Mouse (Mus musculus): ENCODE measurements around the gene Ado. TPM values are rescaled to one million over a fixed set of nuclear protein-coding genes. Genes with fewer than 3 reads are reported as not detected.
A peak's percentile ranks its signal among the peaks of the same experiment; 100 is the strongest.

Gene Ado
- polyA plus RNA-seq (2012; rRNA removed) = 11.6 and 14.1 TPM in 2 replicates

DNA sequence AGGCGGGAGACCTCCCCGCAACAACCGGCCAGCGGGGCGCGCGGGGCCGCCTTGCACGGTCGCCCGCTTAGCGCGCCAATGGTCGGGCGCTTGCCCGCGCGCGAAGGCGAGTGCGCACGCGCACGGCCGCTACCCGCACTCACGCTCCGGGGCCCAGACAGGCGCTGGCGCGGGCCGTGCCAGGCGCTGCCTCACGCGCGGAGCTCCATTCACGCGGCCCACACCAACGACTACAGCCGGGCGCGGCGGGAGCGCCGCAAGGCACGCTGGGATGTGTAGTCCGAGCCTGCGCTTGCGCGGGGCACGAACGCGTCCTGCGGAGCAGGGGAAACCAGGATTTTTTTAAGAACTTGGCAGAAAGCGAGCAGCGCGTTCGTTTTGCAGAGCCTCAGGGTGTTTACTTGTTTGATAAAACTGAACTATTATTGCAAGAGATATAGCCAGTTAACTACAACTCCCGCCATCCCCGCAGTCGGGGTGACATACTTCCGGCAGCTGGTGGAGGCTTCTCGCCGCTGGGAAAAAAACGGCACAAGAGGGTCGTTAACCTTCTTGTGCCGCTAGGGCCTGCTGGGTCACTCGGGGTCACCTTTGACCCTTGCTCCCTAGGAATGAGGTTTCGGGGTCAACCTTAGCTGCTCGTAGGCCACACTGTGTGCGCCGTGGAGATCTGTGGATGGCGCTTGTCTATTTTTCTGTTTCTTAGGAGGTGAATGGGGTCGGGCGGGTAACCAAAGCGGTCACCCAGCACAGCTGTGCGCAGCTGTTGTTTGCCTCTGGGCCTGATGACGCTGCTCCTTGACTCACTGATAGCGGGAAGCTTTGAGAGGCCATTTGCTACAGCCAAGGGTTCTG lies at the start of gene Ado:
Gene Ado (minus strand): TSS at position 79 of the 855 bp plus-strand sequence.
- under 1% methylated on average over 79 of the region's 79 CpGs for WGBS
- Histone ChIP-seq H3K4me1 (ENCODE audit: control insufficient read depth, insufficient read depth, low read length) (peaks cover 8% of the 10 kb centered on the region; the same call in 1 of the 2 replicates), H3K4me3 (replicated peaks; ENCODE audit: extremely low read depth, low read depth, low read length) (peak within 1 kb of the TSS; percentile 64)
- peak; percentile 74; the same call in 1 of the 2 replicates for TF ChIP-seq POLR2A (IDR thresholded peaks at IDR 0.05; ENCODE audit: borderline replicate concordance, extremely low read depth, low read depth, low read length)
- peak; percentile 28; the same call in 1 of the 2 replicates for TF ChIP-seq CTCF (IDR thresholded peaks at IDR 0.05; ENCODE audit: insufficient read depth, low read length)
- peak; percentile 91 for DNase-seq

DNA sequence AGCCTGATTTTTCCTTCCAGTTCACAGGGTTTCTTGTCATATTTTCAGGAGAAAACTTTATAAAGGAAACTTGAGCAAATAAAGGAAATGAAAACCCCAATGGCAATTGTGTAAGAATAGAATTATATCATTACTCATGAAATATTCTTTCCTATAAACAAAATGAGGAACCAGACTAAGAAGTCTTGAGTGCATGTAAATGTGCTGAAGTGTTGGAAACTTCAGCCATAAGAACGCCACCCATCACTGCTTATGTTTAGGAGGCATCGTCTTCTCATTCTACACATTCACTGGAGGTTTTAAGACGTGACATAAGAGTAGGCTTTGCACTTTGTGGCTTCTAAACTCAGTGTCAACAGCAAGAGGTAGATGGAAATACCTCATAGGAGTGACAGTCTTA lies 46.5 kb upstream of the Ado start:
- no peak for DNase-seq
- Histone ChIP-seq H3K4me1 (ENCODE audit: control insufficient read depth, insufficient read depth, low read length) (no peaks in the 10 kb centered on the region), H3K4me3 (replicated peaks; ENCODE audit: extremely low read depth, low read depth, low read length) (no peak overlapping the region)
- TF ChIP-seq CTCF (IDR thresholded peaks at IDR 0.05; ENCODE audit: insufficient read depth, low read length) (no peak), POLR2A (IDR thresholded peaks at IDR 0.05; ENCODE audit: borderline replicate concordance, extremely low read depth, low read depth, low read length) (no peak)
- WGBS = 74% methylated on average over 3 of the region's 3 CpGs

DNA sequence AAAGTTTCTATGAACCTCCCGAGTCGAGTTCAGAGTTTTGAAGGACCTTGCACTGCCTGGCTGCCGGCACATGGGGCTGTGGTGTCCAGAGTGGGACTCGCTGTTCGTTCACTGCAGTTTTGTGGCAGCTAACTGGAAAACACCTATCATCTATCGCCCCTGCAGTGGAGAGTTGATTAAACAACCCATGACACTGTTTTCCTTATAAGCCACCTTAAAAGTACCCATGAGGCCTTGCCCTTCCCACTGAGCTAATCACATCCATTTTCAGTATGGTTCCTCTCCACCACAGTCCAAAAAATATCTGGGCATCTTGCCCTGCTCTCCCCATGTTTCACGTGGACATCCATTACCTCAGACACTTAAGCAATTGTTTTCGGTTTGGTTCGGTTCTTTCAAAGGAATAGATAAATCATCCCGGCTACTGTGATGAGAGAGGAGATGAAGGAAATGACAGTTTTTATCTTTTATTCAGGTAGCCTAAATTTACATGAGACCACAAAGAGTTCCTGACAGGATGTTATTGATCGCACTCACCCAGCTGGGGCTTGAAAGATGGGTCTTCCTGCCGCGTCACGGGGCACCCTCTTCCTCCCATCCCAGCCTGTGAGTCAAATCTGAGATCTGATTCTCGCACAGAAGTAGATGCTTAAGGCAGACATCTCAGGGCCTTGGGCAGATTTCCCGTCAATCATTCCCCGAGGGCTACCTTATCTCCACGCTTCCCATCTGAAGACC lies 37.3 kb upstream of the Ado start:
- 63% methylated on average over 18 of the region's 18 CpGs for WGBS
- no peak for TF ChIP-seq POLR2A (IDR thresholded peaks at IDR 0.05; ENCODE audit: borderline replicate concordance, extremely low read depth, low read depth, low read length)
- no peak for TF ChIP-seq CTCF (IDR thresholded peaks at IDR 0.05; ENCODE audit: insufficient read depth, low read length)
- H3K4me3 ChIP-seq (replicated peaks; ENCODE audit: extremely low read depth, low read depth, low read length) = no peak overlapping the region
- H3K4me1 ChIP-seq (ENCODE audit: control insufficient read depth, insufficient read depth, low read length) = no peaks in the 10 kb centered on the region
- DNase-seq = no peak

DNA sequence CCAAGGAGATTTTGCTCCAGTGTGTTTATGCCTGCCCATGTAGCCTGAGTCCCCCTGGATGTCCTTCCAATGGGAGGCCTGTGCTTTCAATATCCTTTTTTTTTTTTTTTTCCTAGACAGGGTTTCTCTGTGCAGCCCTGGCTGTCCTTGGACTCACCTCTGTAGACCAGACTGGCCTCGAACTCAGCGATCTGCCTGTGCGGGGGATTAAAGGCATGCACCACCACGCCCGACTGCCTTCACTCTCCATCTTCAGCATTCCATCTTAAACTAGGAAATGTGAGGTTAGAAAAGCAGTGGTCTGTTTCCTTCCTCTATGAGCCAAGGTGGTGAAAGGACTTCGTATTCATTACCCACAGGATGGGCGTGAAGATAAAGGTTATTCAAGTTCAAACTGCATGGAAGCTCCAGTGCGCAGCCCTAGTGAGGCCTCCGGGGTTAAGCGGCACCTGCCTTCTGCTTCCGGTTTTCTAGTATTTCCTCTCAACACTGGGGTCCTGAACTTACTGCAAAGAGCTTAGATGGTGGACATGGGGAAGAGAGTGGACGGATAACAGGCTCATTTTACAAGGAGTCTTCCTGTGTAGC lies 33.0 kb upstream of the Ado start:
- TF ChIP-seq CTCF (IDR thresholded peaks at IDR 0.05; ENCODE audit: insufficient read depth, low read length) (no peak), POLR2A (IDR thresholded peaks at IDR 0.05; ENCODE audit: borderline replicate concordance, extremely low read depth, low read depth, low read length) (no peak)
- Histone ChIP-seq H3K4me3 (replicated peaks; ENCODE audit: extremely low read depth, low read depth, low read length) (no peak overlapping the region), H3K4me1 (ENCODE audit: control insufficient read depth, insufficient read depth, low read length) (no peaks in the 10 kb centered on the region)
- 55% methylated on average over 12 of the region's 12 CpGs for WGBS
- no peak for DNase-seq

DNA sequence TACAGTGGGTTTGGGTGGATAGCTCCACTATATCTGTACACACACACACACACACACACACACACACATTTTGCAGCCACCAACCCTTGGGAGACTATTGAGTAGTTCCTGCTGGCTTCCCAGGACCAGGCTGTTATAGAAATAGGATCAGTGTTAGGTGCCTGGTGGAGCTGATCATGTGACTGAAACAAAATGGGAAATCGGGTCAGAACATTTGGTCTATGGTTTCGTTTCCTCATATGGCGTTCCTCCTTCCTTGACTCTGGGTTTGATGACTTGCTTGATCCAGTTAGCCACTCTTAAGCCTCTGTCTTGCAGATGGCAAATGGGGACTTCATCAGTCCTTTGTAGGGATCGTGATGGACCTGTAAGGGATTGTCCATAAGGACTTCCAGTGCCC lies 31.1 kb upstream of the Ado start:
- 89% methylated on average over 4 of the region's 4 CpGs for WGBS
- no peak for DNase-seq
- TF ChIP-seq POLR2A (IDR thresholded peaks at IDR 0.05; ENCODE audit: borderline replicate concordance, extremely low read depth, low read depth, low read length) = no peak
- no peak for TF ChIP-seq CTCF (IDR thresholded peaks at IDR 0.05; ENCODE audit: insufficient read depth, low read length)
- no peaks in the 10 kb centered on the region for H3K4me1 ChIP-seq (ENCODE audit: control insufficient read depth, insufficient read depth, low read length)
- no peak overlapping the region for H3K4me3 ChIP-seq (replicated peaks; ENCODE audit: extremely low read depth, low read depth, low read length)

DNA sequence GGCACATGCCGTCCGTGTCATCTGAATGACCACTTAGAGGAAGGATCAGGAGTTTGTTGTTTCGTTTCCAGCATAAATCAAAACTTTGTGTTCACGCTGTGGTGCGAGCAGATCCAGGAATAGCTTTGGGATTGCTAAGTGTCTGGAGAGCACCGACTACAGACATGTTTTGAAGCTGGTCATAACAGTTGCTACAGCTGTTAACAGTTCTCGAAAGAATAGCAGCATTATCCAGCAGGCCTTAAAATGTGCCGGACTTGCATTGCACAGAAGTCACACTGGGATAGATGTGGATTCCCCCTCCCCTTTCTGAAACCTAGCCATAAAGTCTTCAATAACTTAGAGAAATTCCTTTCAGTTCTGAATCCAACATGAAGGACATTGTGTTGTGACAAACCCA lies 24.6 kb upstream of the Ado start:
- TF ChIP-seq CTCF (IDR thresholded peaks at IDR 0.05; ENCODE audit: insufficient read depth, low read length) (no peak), POLR2A (IDR thresholded peaks at IDR 0.05; ENCODE audit: borderline replicate concordance, extremely low read depth, low read depth, low read length) (no peak)
- Histone ChIP-seq H3K4me1 (ENCODE audit: control insufficient read depth, insufficient read depth, low read length) (no peaks in the 10 kb centered on the region), H3K4me3 (replicated peaks; ENCODE audit: extremely low read depth, low read depth, low read length) (no peak overlapping the region)
- WGBS = 69% methylated on average over 8 of the region's 8 CpGs
- DNase-seq = no peak

DNA sequence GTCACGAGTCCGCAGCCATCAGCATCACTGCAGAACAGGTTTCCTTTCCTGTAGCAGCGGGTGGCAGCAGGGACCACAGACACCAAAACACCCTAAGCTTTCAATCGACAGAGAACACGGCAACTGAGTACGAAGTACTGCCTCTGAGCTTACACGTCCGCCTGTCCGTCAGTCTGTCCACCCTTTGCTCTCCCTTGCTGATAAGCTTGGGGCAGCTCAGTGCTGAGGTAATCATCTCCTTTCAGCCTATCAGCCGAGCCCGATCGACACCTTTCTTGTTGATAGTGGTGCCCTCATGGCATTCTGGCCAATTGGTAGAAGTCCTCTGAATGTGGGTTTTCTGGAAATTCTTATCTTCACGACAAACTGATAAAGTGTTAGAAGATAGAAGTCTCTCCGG lies 22.7 kb upstream of the Ado start:
- Histone ChIP-seq H3K4me1 (ENCODE audit: control insufficient read depth, insufficient read depth, low read length) (no peaks in the 10 kb centered on the region), H3K4me3 (replicated peaks; ENCODE audit: extremely low read depth, low read depth, low read length) (no peak overlapping the region)
- TF ChIP-seq POLR2A (IDR thresholded peaks at IDR 0.05; ENCODE audit: borderline replicate concordance, extremely low read depth, low read depth, low read length) (no peak), CTCF (IDR thresholded peaks at IDR 0.05; ENCODE audit: insufficient read depth, low read length) (no peak)
- WGBS = 82% methylated on average over 14 of the region's 14 CpGs
- DNase-seq = no peak

DNA sequence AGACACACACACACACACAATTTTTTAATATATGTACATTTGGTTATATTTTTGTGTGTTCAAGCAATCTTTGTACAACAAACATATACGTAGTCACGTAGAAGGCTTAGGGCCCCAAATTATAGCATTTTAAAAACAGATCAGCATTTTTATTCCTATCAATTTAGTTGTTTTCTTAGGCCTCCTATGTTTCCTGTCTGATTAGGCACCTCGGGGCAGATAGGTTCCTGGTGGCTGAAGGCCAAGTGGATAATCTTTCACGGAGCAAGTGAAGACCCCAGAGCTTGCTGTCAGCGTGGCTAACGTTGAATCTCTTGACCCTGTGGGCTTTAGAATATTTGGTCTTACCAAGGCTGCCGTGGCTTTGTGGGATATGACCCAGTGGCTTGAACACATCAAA lies 20.8 kb upstream of the Ado start:
- H3K4me1 ChIP-seq (ENCODE audit: control insufficient read depth, insufficient read depth, low read length) = no peaks in the 10 kb centered on the region
- TF ChIP-seq CTCF (IDR thresholded peaks at IDR 0.05; ENCODE audit: insufficient read depth, low read length) = no peak
- TF ChIP-seq POLR2A (IDR thresholded peaks at IDR 0.05; ENCODE audit: borderline replicate concordance, extremely low read depth, low read depth, low read length) = no peak
- H3K4me3 ChIP-seq (replicated peaks; ENCODE audit: extremely low read depth, low read depth, low read length) = no peak overlapping the region
- WGBS = 57% methylated on average over 7 of the region's 7 CpGs
- no peak for DNase-seq

DNA sequence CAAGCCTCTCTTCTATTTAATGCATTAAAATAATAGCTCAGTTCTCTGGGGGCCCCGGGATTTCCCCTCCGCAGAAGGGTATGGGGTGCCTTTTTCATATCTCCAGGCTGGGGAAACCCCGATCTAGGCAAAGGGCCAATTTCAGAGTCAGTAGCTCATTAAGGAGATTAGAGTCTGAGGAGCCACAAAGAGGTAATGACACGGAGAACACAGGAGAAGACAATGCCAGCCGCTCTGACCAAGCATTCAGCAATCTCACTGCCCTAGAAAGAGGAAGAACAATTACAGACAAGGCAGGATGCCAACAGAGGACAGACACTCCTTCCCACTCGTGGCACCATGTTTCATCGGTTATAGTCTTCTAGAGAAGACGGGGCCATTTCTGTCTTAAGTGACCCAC lies 17.3 kb upstream of the Ado start:
- Histone ChIP-seq H3K4me3 (replicated peaks; ENCODE audit: extremely low read depth, low read depth, low read length) (no peak overlapping the region), H3K4me1 (ENCODE audit: control insufficient read depth, insufficient read depth, low read length) (no peaks in the 10 kb centered on the region)
- DNase-seq = no peak
- no peak for TF ChIP-seq CTCF (IDR thresholded peaks at IDR 0.05; ENCODE audit: insufficient read depth, low read length)
- no peak for TF ChIP-seq POLR2A (IDR thresholded peaks at IDR 0.05; ENCODE audit: borderline replicate concordance, extremely low read depth, low read depth, low read length)
- 42% methylated on average over 8 of the region's 8 CpGs for WGBS

All from lung, adult 2 months (tissue).